Mouse (Mus musculus): Measurements from ENCODE around the gene Chrm3. TPM values are rescaled to one million over a fixed set of nuclear protein-coding genes. Genes with fewer than 3 reads are reported as not detected.

Gene Chrm3
- polyA plus RNA-seq, 1 experiment from 2014 or later, result 0.32 TPM

DNA sequence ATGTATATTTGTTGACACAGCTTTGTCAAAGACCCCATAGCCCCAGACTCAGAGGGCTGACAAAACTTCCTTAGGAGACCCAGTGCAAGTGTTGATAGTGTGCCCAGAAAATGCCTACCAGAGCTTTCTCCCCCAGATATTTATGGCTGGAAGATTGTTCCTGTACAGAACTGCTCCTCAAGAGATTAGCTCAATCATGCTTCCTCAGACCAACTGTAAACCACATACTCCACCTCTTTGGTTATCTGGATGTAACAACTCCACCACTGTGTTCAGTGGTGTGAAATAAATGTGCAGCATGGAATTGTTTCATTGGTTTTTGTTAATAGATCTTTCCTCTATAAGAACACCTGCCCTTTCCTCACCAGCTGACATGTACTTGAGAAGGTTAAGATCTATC is 306.6 kb downstream of the Chrm3 start:
- H3K27me3 ChIP-seq (ENCODE audit: control insufficient read depth, insufficient read depth, low read length), result no peaks in the 10 kb centered on the region
- ATAC-seq (replicated peaks; ENCODE audit: low FRiP score) (no peak), DNase-seq (ENCODE audit: low spot score) (no peak)
- no peak overlapping the region for H3K4me2 ChIP-seq (ENCODE audit: low read depth, low read length, severe bottlenecking)
- H3K9ac ChIP-seq (ENCODE audit: low read length), result no peak overlapping the region
- H3K9me3 ChIP-seq (ENCODE audit: control insufficient read depth, low read length), result no peaks in the 10 kb centered on the region
- H3K36me3 ChIP-seq (ENCODE audit: control insufficient read depth, insufficient read depth, low read length), result no peaks in the 10 kb centered on the region
- no peak overlapping the region for H3K4me3 ChIP-seq (ENCODE audit: low read depth, low read length)
- no peak overlapping the region for H3K27ac ChIP-seq (ENCODE audit: low read depth, low read length)
- no peaks in the 10 kb centered on the region for H3K4me1 ChIP-seq (replicated peaks; ENCODE audit: control insufficient read depth, insufficient read depth, low read length)

DNA sequence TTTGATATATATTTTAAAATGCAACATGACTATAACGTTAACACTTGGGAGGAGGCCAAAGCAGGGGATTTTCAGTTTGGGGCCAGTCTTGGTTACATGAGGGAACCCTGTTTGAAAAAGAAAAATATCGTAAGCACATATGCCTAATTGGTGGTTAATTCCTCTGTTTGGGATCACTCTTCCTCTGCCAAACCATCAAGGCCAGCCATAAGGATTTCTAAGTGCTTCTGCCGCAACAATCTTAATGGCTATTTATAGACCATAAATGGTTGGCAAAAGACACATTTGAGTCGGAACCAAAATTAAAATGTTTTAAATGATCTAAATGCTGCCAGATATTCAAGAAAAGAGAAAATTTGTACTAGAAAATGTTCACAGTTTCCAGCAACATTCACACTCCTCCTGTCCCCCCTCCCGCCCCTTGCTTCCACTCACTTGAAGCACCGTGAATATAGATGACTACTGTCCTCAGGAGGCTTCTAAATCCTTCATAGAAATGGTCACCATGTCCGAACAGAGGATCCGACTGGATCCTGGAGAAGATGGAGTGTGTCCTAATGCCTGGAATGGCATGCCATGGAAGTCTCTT is 307.3 kb downstream of the Chrm3 start:
- no peak overlapping the region for H3K4me3 ChIP-seq (ENCODE audit: low read depth, low read length)
- H3K36me3 ChIP-seq (ENCODE audit: control insufficient read depth, insufficient read depth, low read length), result no peaks in the 10 kb centered on the region
- no peaks in the 10 kb centered on the region for H3K4me1 ChIP-seq (replicated peaks; ENCODE audit: control insufficient read depth, insufficient read depth, low read length)
- ATAC-seq (replicated peaks; ENCODE audit: low FRiP score) (no peak), DNase-seq (ENCODE audit: low spot score) (no peak)
- no peaks in the 10 kb centered on the region for H3K9me3 ChIP-seq (ENCODE audit: control insufficient read depth, low read length)
- no peak overlapping the region for H3K9ac ChIP-seq (ENCODE audit: low read length)
- no peak overlapping the region for H3K27ac ChIP-seq (ENCODE audit: low read depth, low read length)
- H3K27me3 ChIP-seq (ENCODE audit: control insufficient read depth, insufficient read depth, low read length), result no peaks in the 10 kb centered on the region
- no peak overlapping the region for H3K4me2 ChIP-seq (ENCODE audit: low read depth, low read length, severe bottlenecking)
- 93% methylated on average over 8 of the region's 8 CpGs for WGBS

DNA sequence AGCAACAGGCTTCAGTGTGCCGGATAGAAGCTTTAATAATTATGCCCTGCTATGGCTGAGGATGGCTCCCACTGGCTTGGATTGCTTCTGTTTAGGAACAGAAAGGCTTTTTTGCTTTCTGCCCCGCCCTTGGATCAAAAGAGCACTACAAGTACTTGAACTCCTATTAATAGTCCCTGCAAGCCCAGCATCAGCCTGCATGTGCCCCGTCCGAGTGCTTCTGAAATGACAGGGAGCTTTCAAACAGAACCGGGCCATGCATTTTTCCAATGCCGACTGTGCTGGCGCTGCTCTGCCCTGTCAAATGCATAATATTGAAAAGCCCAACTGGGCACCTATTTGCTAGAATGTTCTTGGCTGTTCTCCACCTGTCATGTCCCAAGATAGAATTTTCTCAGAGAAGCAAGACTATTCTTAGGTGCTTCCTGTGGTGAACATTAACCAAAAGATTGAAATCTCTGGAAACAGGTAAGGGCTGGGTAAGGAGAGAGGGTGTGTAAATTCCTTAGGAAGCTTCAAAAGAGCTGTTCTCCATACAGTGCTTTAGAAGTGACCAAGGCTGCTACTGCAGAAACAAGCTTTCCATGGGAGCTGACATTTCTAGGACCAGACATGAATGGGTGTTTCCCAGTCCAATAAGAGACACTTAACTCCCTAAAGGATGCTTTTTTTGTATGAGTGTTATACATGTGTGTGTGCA is 314.8 kb downstream of the Chrm3 start:
- H3K27me3 ChIP-seq (ENCODE audit: control insufficient read depth, insufficient read depth, low read length), result no peaks in the 10 kb centered on the region
- no peaks in the 10 kb centered on the region for H3K9me3 ChIP-seq (ENCODE audit: control insufficient read depth, low read length)
- no peak overlapping the region for H3K4me3 ChIP-seq (ENCODE audit: low read depth, low read length)
- 82% methylated on average over 7 of the region's 7 CpGs for WGBS
- no peak overlapping the region for H3K27ac ChIP-seq (ENCODE audit: low read depth, low read length)
- ATAC-seq (replicated peaks; ENCODE audit: low FRiP score) (no peak), DNase-seq (ENCODE audit: low spot score) (no peak)
- H3K4me1 ChIP-seq (replicated peaks; ENCODE audit: control insufficient read depth, insufficient read depth, low read length), result no peaks in the 10 kb centered on the region
- no peak overlapping the region for H3K4me2 ChIP-seq (ENCODE audit: low read depth, low read length, severe bottlenecking)
- H3K36me3 ChIP-seq (ENCODE audit: control insufficient read depth, insufficient read depth, low read length), result no peaks in the 10 kb centered on the region
- no peak overlapping the region for H3K9ac ChIP-seq (ENCODE audit: low read length)

DNA sequence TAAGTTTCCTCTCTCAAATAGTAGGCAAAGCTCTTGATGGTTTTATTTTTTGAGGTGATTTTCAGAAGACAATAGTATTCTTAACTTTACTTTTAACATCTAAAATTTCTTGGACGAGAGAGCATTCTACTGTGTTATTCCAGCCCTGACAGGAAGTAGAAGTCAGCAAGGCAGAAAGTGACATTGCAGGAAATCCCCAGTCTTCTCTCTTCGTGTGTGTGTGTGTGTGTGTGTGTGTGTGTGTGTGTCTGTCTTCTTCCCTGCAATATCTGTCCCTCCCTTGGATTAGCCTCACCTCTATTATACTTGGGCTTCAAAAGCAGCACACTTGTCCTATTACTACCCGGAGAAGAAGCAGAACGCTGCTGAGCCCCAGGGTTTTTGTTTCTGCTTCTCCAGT is 316.6 kb downstream of the Chrm3 start:
- no peaks in the 10 kb centered on the region for H3K4me1 ChIP-seq (replicated peaks; ENCODE audit: control insufficient read depth, insufficient read depth, low read length)
- no peak overlapping the region for H3K4me2 ChIP-seq (ENCODE audit: low read depth, low read length, severe bottlenecking)
- H3K36me3 ChIP-seq (ENCODE audit: control insufficient read depth, insufficient read depth, low read length), result no peaks in the 10 kb centered on the region
- DNase-seq (ENCODE audit: low spot score), result no peak
- no peaks in the 10 kb centered on the region for H3K27me3 ChIP-seq (ENCODE audit: control insufficient read depth, insufficient read depth, low read length)
- no peak for ATAC-seq (replicated peaks; ENCODE audit: low FRiP score)
- no peak overlapping the region for H3K27ac ChIP-seq (ENCODE audit: low read depth, low read length)
- H3K9ac ChIP-seq (ENCODE audit: low read length), result no peak overlapping the region
- no peak overlapping the region for H3K4me3 ChIP-seq (ENCODE audit: low read depth, low read length)
- no peaks in the 10 kb centered on the region for H3K9me3 ChIP-seq (ENCODE audit: control insufficient read depth, low read length)
- WGBS, result 80% methylated on average over 4 of the region's 4 CpGs

DNA sequence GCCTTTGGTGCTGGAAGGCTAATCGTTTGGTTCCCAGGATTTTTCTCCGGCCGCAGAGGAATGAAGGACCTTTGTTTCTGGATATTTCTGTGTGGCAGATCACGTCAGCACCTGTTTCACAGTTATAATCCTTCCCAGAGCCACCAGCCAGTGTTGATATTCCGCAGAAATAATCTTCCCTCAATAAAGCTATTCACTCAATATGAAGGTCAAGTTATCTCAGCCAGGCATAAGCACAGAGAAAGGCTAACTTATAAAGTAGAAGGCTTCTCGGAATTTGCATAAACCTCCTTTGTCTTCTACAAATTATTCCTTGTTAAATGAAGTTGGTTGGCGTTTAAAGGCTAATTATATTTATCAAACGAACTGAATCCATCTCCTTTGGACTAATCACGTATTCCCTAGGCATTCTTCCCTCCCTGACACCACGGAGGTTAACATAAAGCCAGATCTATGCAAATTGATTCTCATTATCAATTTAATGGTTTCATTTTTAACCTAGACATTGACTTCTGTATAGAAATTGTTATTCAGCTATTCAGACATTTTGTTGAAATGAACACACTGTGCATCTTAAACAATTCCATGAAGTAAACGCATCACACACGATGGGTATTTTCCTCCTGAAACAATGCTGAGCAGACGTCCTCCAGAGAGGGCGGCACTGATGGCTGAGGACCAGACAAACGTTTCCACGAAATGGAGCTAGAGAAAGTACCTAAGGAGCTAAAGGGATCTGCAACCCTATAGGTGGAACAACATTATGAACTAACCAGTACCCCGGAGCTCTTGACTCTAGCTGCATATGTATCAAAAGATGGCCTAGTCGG is 326.9 kb downstream of the Chrm3 start:
- Histone ChIP-seq H3K4me3 (ENCODE audit: low read depth, low read length) (no peak overlapping the region), H3K4me2 (ENCODE audit: low read depth, low read length, severe bottlenecking) (no peak overlapping the region), H3K27me3 (ENCODE audit: control insufficient read depth, insufficient read depth, low read length) (no peaks in the 10 kb centered on the region), H3K27ac (ENCODE audit: low read depth, low read length) (no peak overlapping the region), H3K9ac (ENCODE audit: low read length) (no peak overlapping the region), H3K9me3 (ENCODE audit: control insufficient read depth, low read length) (no peaks in the 10 kb centered on the region), H3K36me3 (ENCODE audit: control insufficient read depth, insufficient read depth, low read length) (no peaks in the 10 kb centered on the region), H3K4me1 (replicated peaks; ENCODE audit: control insufficient read depth, insufficient read depth, low read length) (no peaks in the 10 kb centered on the region)
- no peak; the same call in 1 of the 2 replicates for ATAC-seq (replicated peaks; ENCODE audit: low FRiP score)
- no peak for DNase-seq (ENCODE audit: low spot score)
- WGBS, result 50% methylated on average over 17 of the region's 18 CpGs

DNA sequence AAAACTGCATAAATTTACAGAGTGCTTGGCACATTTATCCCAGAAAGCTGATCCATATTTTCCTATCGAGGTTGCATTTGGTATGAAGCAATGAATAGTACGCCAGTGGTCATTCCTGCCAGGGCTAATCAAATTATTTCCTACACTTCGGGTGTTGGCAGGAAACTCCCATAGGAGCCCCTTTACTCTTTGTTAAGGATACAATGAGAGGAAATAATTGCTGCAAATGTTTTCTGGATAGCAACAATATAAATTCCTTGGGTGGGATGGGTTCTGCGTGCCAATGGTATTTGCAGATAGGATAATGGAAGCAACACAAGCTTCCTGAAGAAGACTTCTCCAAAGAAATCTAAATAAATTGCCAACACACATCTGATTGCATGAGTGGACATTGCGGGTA is 329.1 kb downstream of the Chrm3 start:
- Histone ChIP-seq H3K4me3 (ENCODE audit: low read depth, low read length) (no peak overlapping the region), H3K9ac (ENCODE audit: low read length) (no peak overlapping the region), H3K36me3 (ENCODE audit: control insufficient read depth, insufficient read depth, low read length) (no peaks in the 10 kb centered on the region), H3K27me3 (ENCODE audit: control insufficient read depth, insufficient read depth, low read length) (no peaks in the 10 kb centered on the region), H3K4me1 (replicated peaks; ENCODE audit: control insufficient read depth, insufficient read depth, low read length) (no peaks in the 10 kb centered on the region), H3K9me3 (ENCODE audit: control insufficient read depth, low read length) (no peaks in the 10 kb centered on the region), H3K27ac (ENCODE audit: low read depth, low read length) (no peak overlapping the region), H3K4me2 (ENCODE audit: low read depth, low read length, severe bottlenecking) (no peak overlapping the region)
- WGBS, result 78% methylated on average over 5 of the region's 5 CpGs
- ATAC-seq (replicated peaks; ENCODE audit: low FRiP score) (no peak), DNase-seq (ENCODE audit: low spot score) (no peak)

- no peaks in the 10 kb centered on the region for H3K9me3 ChIP-seq (ENCODE audit: control insufficient read depth, low read length)
- no peaks in the 10 kb centered on the region for H3K4me1 ChIP-seq (replicated peaks; ENCODE audit: control insufficient read depth, insufficient read depth, low read length)
- no peak overlapping the region for H3K4me2 ChIP-seq (ENCODE audit: low read depth, low read length, severe bottlenecking)
- ATAC-seq (replicated peaks; ENCODE audit: low FRiP score), result no peak
- no peak overlapping the region for H3K27ac ChIP-seq (ENCODE audit: low read depth, low read length)
- H3K27me3 ChIP-seq (ENCODE audit: control insufficient read depth, insufficient read depth, low read length), result no peaks in the 10 kb centered on the region
- WGBS, result 85% methylated on average over 6 of the region's 6 CpGs
- H3K9ac ChIP-seq (ENCODE audit: low read length), result no peak overlapping the region
- DNase-seq (ENCODE audit: low spot score), result no peak
- H3K36me3 ChIP-seq (ENCODE audit: control insufficient read depth, insufficient read depth, low read length), result no peaks in the 10 kb centered on the region
- H3K4me3 ChIP-seq (ENCODE audit: low read depth, low read length), result no peak overlapping the region
Measured at GRCm38 (mm10) chr13:10029944-10030343, 330.7 kb downstream of the Chrm3 start.

DNA sequence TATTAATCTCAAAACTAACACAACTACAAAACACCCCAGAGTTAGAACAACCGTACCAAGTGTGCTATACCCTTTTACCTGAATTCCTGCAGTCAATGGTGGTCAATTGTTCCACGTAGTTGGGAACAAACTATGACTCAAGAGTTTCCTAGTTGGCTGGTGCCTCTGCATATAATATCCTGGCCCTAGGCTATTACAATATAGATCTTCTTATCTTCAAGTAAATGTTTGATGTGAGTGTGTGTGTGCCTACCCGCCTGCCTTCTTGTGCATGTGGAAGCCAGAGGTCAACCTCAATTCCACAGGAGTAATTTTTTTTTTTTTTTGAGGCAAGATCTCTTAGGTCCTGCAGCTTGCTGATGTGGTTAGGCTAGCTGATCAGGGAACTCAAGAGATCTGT is 335.5 kb downstream of the Chrm3 start:
- Histone ChIP-seq H3K4me2 (ENCODE audit: low read depth, low read length, severe bottlenecking) (no peak overlapping the region), H3K4me3 (ENCODE audit: low read depth, low read length) (no peak overlapping the region), H3K36me3 (ENCODE audit: control insufficient read depth, insufficient read depth, low read length) (no peaks in the 10 kb centered on the region), H3K9me3 (ENCODE audit: control insufficient read depth, low read length) (no peaks in the 10 kb centered on the region), H3K4me1 (replicated peaks; ENCODE audit: control insufficient read depth, insufficient read depth, low read length) (no peaks in the 10 kb centered on the region), H3K27me3 (ENCODE audit: control insufficient read depth, insufficient read depth, low read length) (no peaks in the 10 kb centered on the region), H3K9ac (ENCODE audit: low read length) (no peak overlapping the region), H3K27ac (ENCODE audit: low read depth, low read length) (no peak overlapping the region)
- no peak for DNase-seq (ENCODE audit: low spot score)
- WGBS, result 91% methylated on average over 3 of the region's 3 CpGs
- ATAC-seq (replicated peaks; ENCODE audit: low FRiP score), result no peak
